Mouse (Mus musculus) frontal cortex, postnatal 25 days (tissue): Measurements from ENCODE around the gene Lsm3.

ENCODE experiments used
- DNase-seq, 2 experiments: peaks; one replicate each; pipeline ENCODE4 v3.0.0; 2022; ENCODE audit warnings: low spot score in 2 of 2

The Lsm3 gene

GRCm38 (mm10) chr6:91509326-91509725 lies 6.4 kb upstream of the Lsm3 start:
- peak in 1 of 2 experiments; percentile 52 for DNase-seq

GRCm38 (mm10) chr6:91510211-91510610 lies 5.5 kb upstream of the Lsm3 start:
- no peak for DNase-seq

GRCm38 (mm10) chr6:91514135-91514534 lies 1.6 kb upstream of the Lsm3 start:
- no peak for DNase-seq

- DNase-seq = no peak
These were observed 878 bp upstream of the Lsm3 start for GRCm38 (mm10) chr6:91514737-91515362.

GRCm38 (mm10) chr6:91518454-91519020 lies 2.8 kb downstream of the Lsm3 start:
- DNase-seq = peak in 1 of 2 experiments; percentile 24

- DNase-seq = no peak
These were observed 7.1 kb downstream of the Lsm3 start for GRCm38 (mm10) chr6:91522816-91523215.

- no peak for DNase-seq
These were observed 9.8 kb downstream of the Lsm3 start for GRCm38 (mm10) chr6:91525544-91525943.

GRCm38 (mm10) chr6:91527227-91527860 lies 11.6 kb downstream of the Lsm3 start:
- DNase-seq = no peak

- no peak for DNase-seq
These were observed 12.5 kb downstream of the Lsm3 start for GRCm38 (mm10) chr6:91528265-91528664.

GRCm38 (mm10) chr6:91530673-91531072 lies 14.9 kb downstream of the Lsm3 start:
- no peak for DNase-seq

GRCm38 (mm10) chr6:91531276-91531675 lies 15.5 kb downstream of the Lsm3 start:
- no peak for DNase-seq

- DNase-seq = no peak
These were observed 16.9 kb downstream of the Lsm3 start for GRCm38 (mm10) chr6:91532661-91533060.

- no peak for DNase-seq
These were observed 17.6 kb downstream of the Lsm3 start for GRCm38 (mm10) chr6:91533359-91533758.

GRCm38 (mm10) chr6:91533771-91534170 lies 18.0 kb downstream of the Lsm3 start:
- DNase-seq = no peak

GRCm38 (mm10) chr6:91534268-91534667 lies 18.5 kb downstream of the Lsm3 start:
- DNase-seq = no peak

- DNase-seq = no peak
These were observed 19.5 kb downstream of the Lsm3 start for GRCm38 (mm10) chr6:91535231-91535630.

- no peak for DNase-seq
These were observed 20.5 kb downstream of the Lsm3 start for GRCm38 (mm10) chr6:91536047-91536765.

GRCm38 (mm10) chr6:91541276-91541675 lies 25.5 kb downstream of the Lsm3 start:
- no peak for DNase-seq

GRCm38 (mm10) chr6:91543056-91543455 lies 27.3 kb downstream of the Lsm3 start:
- DNase-seq = no peak

GRCm38 (mm10) chr6:91546241-91546884 lies 30.6 kb downstream of the Lsm3 start:
- no peak for DNase-seq

- no peak for DNase-seq
These were observed 31.6 kb downstream of the Lsm3 start for GRCm38 (mm10) chr6:91547313-91547712.

GRCm38 (mm10) chr6:91549621-91550020 lies 33.9 kb downstream of the Lsm3 start:
- no peak for DNase-seq
